Comparison of ENCODE assay signal across 8 mouse cellular contexts in the genomic region with DNA sequence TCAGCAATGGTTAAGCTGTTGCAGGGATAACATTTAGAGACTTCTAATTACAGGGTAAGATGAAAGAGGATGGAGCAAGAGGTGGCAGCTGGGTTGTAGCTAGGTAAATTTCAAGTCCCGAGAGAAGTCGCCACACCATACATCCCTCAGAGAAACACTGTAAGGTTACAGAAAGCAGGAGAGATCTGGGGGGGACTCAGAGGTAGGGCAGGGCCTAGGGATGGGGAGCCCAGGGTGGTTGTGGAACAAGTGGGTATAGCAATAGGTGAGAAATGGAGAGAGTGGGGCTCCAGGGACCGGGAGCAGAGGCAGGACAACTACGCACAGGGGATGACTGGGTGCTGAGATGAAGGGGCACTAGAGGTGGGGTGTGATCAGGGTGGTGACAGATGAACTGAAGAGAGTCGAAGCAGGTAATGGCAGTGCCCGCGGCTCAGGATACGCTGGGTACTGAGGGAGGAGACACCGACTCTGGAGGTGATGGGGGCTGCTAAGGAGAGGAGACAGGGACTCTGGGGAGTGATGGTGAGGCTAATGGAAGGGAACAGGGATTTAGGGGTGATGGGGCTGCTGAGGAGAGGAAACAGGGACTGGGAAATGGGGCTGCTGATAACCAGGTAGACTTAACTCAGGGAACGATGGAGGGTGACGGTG. TPM values are rescaled to one million over a fixed set of nuclear protein-coding genes. Genes with fewer than 3 reads are reported as not detected.
DNase-seq lines count a peak whose midpoint lies in the region; ATAC-seq and TF ChIP-seq lines count a peak whose summit lies in the region.

No protein-coding gene starts in this region.

- H3K4me2 ChIP-seq in limb, embryonic 14.5 days (replicated peaks; ENCODE audit: low read depth, low read length, severe bottlenecking), result peak overlapping the region; percentile 70
- peak overlapping the region; percentile 68 for H3K4me2 ChIP-seq in stomach, embryonic 15.5 days

- H3K36me3 ChIP-seq in testis, adult 2 months (ENCODE audit: control insufficient read depth, insufficient read depth, low read length), result peaks cover 1% of the 10 kb centered on the region; the same call in 1 of the 2 replicates
- peaks cover 42% of the 10 kb centered on the region for H3K36me3 ChIP-seq in limb, embryonic 14.5 days (ENCODE audit: control insufficient read depth, insufficient read depth, low read length)
- H3K36me3 ChIP-seq in stomach, embryonic 15.5 days, result peaks cover 27% of the 10 kb centered on the region

- TF ChIP-seq CTCF in testis, adult 2 months (IDR thresholded peaks at IDR 0.05; ENCODE audit: control insufficient read depth, insufficient read depth, insufficient replicate concordance, low read depth, low read length), result no peak

- DNase-seq in cerebellum, adult 11-12 months, result peak; percentile 30
- no peak for DNase-seq in cerebellum, postnatal 4 days (ENCODE audit: low spot score in 2 of 2)
- DNase-seq in testis, postnatal 10 days (ENCODE audit: low spot score), result no peak
- no peak for DNase-seq in limb, embryonic 14.5 days (ENCODE audit: low spot score)
- DNase-seq in embryo, embryonic 11 days, result no peak
- no peak for DNase-seq in adrenal gland, postnatal 36 days

- TF ChIP-seq POLR2A in testis, adult 2 months (IDR thresholded peaks at IDR 0.05; ENCODE audit: control insufficient read depth, low read depth, low read length), result no peak
- no peak for TF ChIP-seq POLR2A in limb, embryonic 14.5 days (IDR thresholded peaks at IDR 0.05; ENCODE audit: borderline replicate concordance, extremely low read depth, insufficient read depth, insufficient read length)

- no peaks in the 10 kb centered on the region for H3K9me3 ChIP-seq in limb, embryonic 14.5 days (ENCODE audit: control insufficient read depth, low read length)
- no peaks in the 10 kb centered on the region for H3K9me3 ChIP-seq in stomach, embryonic 15.5 days

- peak overlapping the region; percentile 92 for H3K9ac ChIP-seq in limb, embryonic 14.5 days (ENCODE audit: low read depth, low read length, severe bottlenecking)
- H3K9ac ChIP-seq in stomach, embryonic 15.5 days, result peak overlapping the region; percentile 80

- peak overlapping the region; percentile 86 for H3K27ac ChIP-seq in testis, adult 2 months (ENCODE audit: control insufficient read depth, insufficient read depth, low read depth, low read length)
- H3K27ac ChIP-seq in limb, embryonic 14.5 days (replicated peaks; ENCODE audit: low read depth, low read length), result no peak overlapping the region
- H3K27ac ChIP-seq in stomach, embryonic 15.5 days, result peak overlapping the region; percentile 31; the same call in 1 of the 2 replicates

- peaks cover 7% of the 10 kb centered on the region for H3K4me1 ChIP-seq in testis, adult 2 months (ENCODE audit: control insufficient read depth, insufficient read depth, low read length)
- peaks cover 19% of the 10 kb centered on the region for H3K4me1 ChIP-seq in limb, embryonic 14.5 days (ENCODE audit: control insufficient read depth, insufficient read depth, low read length)
- H3K4me1 ChIP-seq in stomach, embryonic 15.5 days, result peaks cover 30% of the 10 kb centered on the region

- no peaks in the 10 kb centered on the region for H3K27me3 ChIP-seq in testis, adult 2 months (ENCODE audit: control insufficient read depth, insufficient read depth, low read length)
- H3K27me3 ChIP-seq in limb, embryonic 14.5 days (ENCODE audit: control insufficient read depth, insufficient read depth, low read length), result no peaks in the 10 kb centered on the region
- no peaks in the 10 kb centered on the region for H3K27me3 ChIP-seq in stomach, embryonic 15.5 days (replicated peaks)

- WGBS in limb, embryonic 14.5 days, result 14% methylated on average over 11 of the region's 11 CpGs
- 24% methylated on average over 11 of the region's 11 CpGs for WGBS in stomach, embryonic 15.5 days

- no peak for ATAC-seq in limb, embryonic 14.5 days (ENCODE audit: low FRiP score, low read depth)
- ATAC-seq in stomach, embryonic 15.5 days (ENCODE audit: insufficient read depth, low FRiP score, low read depth), result no peak

- peak overlapping the region; percentile 95 for H3K4me3 ChIP-seq in testis, adult 2 months (ENCODE audit: control insufficient read depth, low read depth, low read length)
- H3K4me3 ChIP-seq in limb, embryonic 14.5 days (replicated peaks; ENCODE audit: low read length), result peak overlapping the region; percentile 89
- peak overlapping the region; percentile 78 for H3K4me3 ChIP-seq in stomach, embryonic 15.5 days (replicated peaks)

RNA-seq across cellular contexts. Expression of a gene that starts 1.3 kb away (rescaled TPM):
- 42.7 and 43.3 TPM in 2 replicates for polyA plus RNA-seq in testis, adult 2 months (2012; rRNA removed)
- 10.6 and 11.9 TPM in 2 replicates for polyA plus RNA-seq in limb, embryonic 14.5 days (2012; rRNA removed)
- 7.8 and 9.5 TPM in 2 replicates for polyA plus RNA-seq in limb, embryonic 14.5 days (2014; fragmentation: Nextera tagmentation; extraction: Ambion mirVana)
- 7.9 TPM in 2 replicates for polyA plus RNA-seq in stomach, embryonic 15.5 days (2015; fragmentation: Nextera tagmentation; extraction: Ambion mirVana)
- 10 to 100 TPM; 50.0 to 57.8 TPM for total RNA-seq in adrenal gland, postnatal 36 days (2021)

RNA-seq across cellular contexts. Expression of a gene that starts 46.5 kb away (rescaled TPM):
- polyA plus RNA-seq in testis, adult 2 months (2012; rRNA removed), result 17.5 and 19.1 TPM in 2 replicates
- 45.2 and 50.2 TPM in 2 replicates for polyA plus RNA-seq in limb, embryonic 14.5 days (2012; rRNA removed)
- polyA plus RNA-seq in limb, embryonic 14.5 days (2014; fragmentation: Nextera tagmentation; extraction: Ambion mirVana), result 36.5 and 39.2 TPM in 2 replicates
- 47.4 and 50.4 TPM in 2 replicates for polyA plus RNA-seq in stomach, embryonic 15.5 days (2015; fragmentation: Nextera tagmentation; extraction: Ambion mirVana)
- total RNA-seq in adrenal gland, postnatal 36 days (2021), result 10 to 100 TPM; 32.0 to 42.5 TPM
